Mouse (Mus musculus) heart, adult 2 months (tissue): ENCODE measurements around the gene Bsg. TPM values are rescaled to one million over a fixed set of nuclear protein-coding genes. Genes with fewer than 3 reads are reported as not detected.

Source experiments
- DNase-seq, 2 experiments: peaks; one replicate each; pipeline ENCODE4 v3.0.0; 2021
- H3K27ac ChIP-seq: fragments of 200-600 bp; 2 replicates; pipeline ENCODE4 v1.8.1; 2022
- H3K27me3 ChIP-seq: fragments of 200-500 bp; 2 replicates; pipeline ENCODE4 v1.6.1; 2012; ENCODE audit warnings: mild to moderate bottlenecking, low read length, inconsistent platforms, mixed read lengths; ENCODE audit not compliant: control insufficient read depth, insufficient read depth
- H3K36me3 ChIP-seq: fragments of 200-500 bp; 2 replicates; pipeline ENCODE4 v1.6.1; 2012; ENCODE audit warnings: low read length, inconsistent platforms; ENCODE audit not compliant: control insufficient read depth, insufficient read depth
- H3K4me1 ChIP-seq: fragments of 200-500 bp; 2 replicates; pipeline ENCODE4 v1.6.1; 2011; ENCODE audit warnings: low read length; ENCODE audit not compliant: control insufficient read depth, insufficient read depth
- H3K4me3 ChIP-seq: fragments of 200-600 bp; 2 replicates; pipeline ENCODE4 v1.8.1; 2022
- H3K79me2 ChIP-seq: fragments of 200-500 bp; replicated peaks from 2 replicates; pipeline ENCODE4 v1.6.1; 2012; ENCODE audit warnings: mild to moderate bottlenecking, inconsistent platforms, low read length, moderate library complexity, mixed read lengths; ENCODE audit not compliant: control insufficient read depth, insufficient read depth
- H3K9ac ChIP-seq: fragments of 200-500 bp; 2 replicates; pipeline ENCODE4 v1.6.1; 2012; ENCODE audit warnings: low read depth, mild to moderate bottlenecking, control low read depth, inconsistent platforms, low read length, mixed read lengths
- CTCF ChIP-seq: fragments of 200-600 bp; IDR thresholded peaks from 2 replicates; pipeline ENCODE4 v1.8.1; 2022; ENCODE audit warnings: antibody characterized with exemption, mild to moderate bottlenecking, moderate library complexity
- EP300 ChIP-seq: fragments of 200-500 bp; IDR thresholded peaks from 2 replicates; pipeline ENCODE4 v1.6.1; 2011; ENCODE audit warnings: low read depth, low read length, control low read depth; ENCODE audit not compliant: insufficient read depth
- POLR2A ChIP-seq: fragments of 200-500 bp; IDR thresholded peaks from 2 replicates; pipeline ENCODE4 v1.6.1; 2011; ENCODE audit warnings: mild to moderate bottlenecking, low read depth, low read length, control low read depth; ENCODE audit not compliant: insufficient read depth
- WGBS: fragments of 180-500 bp; shearing (Covaris S2); methylation state at CpG from one replicate; pipeline ENCODE4 v1.1.7; 2018; 5-methylcytosine and 5-hydroxymethylcytosine counted together
- intact Hi-C: fragments of 180-260 bp; cut with DNase I; formaldehyde crosslinking; loops from one replicate; pipeline ENCODE4 v1.15.1; 2025
- polyA plus RNA-seq: library from polyadenylated mRNA; depleted of rRNA; stranded (reverse); fragments of >200 nt; gene quantifications from 2 replicates; pipeline ENCODE4 v1.2.3, GENCODE M21; 2012
- total RNA-seq, 2 experiments: library from RNA; stranded (reverse); gene quantifications; 2 replicates each; pipeline ENCODE4 v1.2.3; 2021

The Bsg gene
- total and polyA plus RNA-seq, 3 experiments = 1,364 to 1,570 (median 1,491) TPM

DNA sequence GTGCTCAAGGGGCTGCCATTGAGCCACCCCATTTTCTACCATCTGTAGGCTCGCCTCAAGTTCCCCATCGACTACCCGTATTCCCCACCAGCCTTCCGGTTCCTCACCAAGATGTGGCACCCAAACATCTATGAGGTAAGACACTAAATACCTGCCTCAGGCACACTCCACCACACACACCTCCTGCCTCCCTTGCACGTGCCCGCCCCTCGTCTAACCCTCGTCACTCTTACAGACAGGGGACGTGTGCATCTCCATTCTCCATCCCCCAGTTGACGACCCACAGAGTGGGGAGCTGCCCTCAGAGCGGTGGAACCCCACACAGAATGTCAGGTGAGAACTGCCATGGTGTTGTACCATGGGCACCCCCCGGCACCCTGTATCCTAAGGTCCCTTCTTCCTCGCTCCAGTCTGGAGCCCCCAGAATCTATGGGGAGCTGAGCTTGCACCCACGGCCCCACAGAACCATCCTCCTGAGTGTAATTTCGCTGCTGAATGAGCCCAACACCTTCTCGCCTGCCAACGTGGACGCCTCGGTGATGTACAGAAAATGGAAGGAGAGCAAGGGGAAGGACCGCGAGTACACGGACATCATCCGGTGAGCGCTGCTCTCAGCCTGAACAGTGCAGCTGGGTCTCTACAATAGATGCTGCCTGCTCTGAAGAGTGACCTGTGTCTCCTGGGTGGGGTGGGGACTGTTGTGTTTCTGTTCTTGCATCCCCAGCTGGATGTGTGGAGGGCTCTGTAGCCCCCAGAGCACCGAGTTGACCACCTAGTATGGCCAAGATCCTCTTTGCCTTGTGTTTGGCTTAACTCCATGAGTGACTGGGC, 19.3 kb upstream of the Bsg start:
- Histone ChIP-seq H3K79me2 (peaks cover 4% of the 10 kb centered on the region; the same call in 1 of the 2 replicates), H3K4me1 (peaks cover 25% of the 10 kb centered on the region), H3K36me3 (peaks cover 16% of the 10 kb centered on the region), H3K9ac (peak overlapping the region; percentile 0), H3K4me3 (no peak overlapping the region), H3K27ac (peak overlapping the region; percentile 87), H3K27me3 (no peaks in the 10 kb centered on the region)
- TF ChIP-seq EP300 = no peak
- 89% methylated on average over 25 of the region's 25 CpGs for WGBS
- intact Hi-C loops = no loop called here
- DNase-seq = no peak

DNA sequence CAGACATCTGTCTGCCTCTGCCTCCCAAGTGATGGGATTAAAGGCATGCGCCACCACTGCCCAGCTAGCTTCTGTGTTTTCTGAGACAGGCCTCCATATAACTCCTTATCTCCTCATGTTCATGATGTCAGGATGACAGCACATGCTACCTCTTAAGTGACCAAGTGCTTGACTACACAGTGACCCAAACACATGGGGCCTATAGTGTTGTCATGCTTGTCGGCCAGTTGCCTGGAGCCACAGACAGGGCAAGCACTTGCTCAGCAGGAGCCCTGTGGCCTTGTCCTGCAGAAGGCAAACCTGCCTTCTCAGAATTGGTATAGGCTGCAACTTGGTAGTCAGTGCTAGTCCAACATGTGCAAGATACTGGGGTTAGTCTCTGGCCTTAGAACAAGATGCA, 18.1 kb upstream of the Bsg start:
- Histone ChIP-seq H3K4me3 (no peak overlapping the region), H3K79me2 (peaks cover 4% of the 10 kb centered on the region; the same call in 1 of the 2 replicates), H3K36me3 (peaks cover 16% of the 10 kb centered on the region), H3K27me3 (no peaks in the 10 kb centered on the region), H3K4me1 (peaks cover 22% of the 10 kb centered on the region), H3K27ac (peak overlapping the region; percentile 87), H3K9ac (0 out of 2 replicates have a peak overlapping the region, but pooled peaks have one; percentile 37)
- DNase-seq = no peak
- 74% methylated on average over 2 of the region's 2 CpGs for whole genome bisulfite sequencing
- intact Hi-C loops = no loop called here
- TF ChIP-seq POLR2A = no peak
- TF ChIP-seq EP300 = no peak
- TF ChIP-seq CTCF = no peak

DNA sequence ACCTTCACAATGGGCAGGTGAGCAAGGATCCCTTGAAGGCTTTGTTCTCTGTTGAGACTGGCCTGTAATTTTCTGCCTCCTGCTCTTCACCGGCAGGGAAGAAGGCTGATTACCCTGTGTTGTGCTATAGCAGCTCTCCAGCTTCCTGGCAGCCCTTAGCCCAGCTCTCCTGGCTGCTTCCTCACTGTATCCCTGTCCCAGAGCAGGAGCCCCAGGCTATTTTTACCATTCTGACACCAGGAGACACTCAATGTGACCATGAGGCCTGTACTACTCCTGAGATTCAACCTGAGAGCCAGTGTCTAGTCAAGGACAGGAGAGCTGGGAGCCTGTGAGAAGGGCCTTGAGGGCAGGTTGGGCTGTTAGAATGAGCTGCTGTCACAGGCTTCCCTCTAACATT, 17.6 kb upstream of the Bsg start:
- 64% methylated on average over 1 of the region's 1 CpGs for WGBS
- Histone ChIP-seq H3K27me3 (no peaks in the 10 kb centered on the region), H3K36me3 (peaks cover 16% of the 10 kb centered on the region), H3K9ac (peak overlapping the region; percentile 37; the same call in 1 of the 2 replicates), H3K27ac (peak overlapping the region; percentile 87), H3K79me2 (peaks cover 4% of the 10 kb centered on the region; the same call in 1 of the 2 replicates), H3K4me3 (no peak overlapping the region), H3K4me1 (peaks cover 22% of the 10 kb centered on the region)
- intact Hi-C loops = no loop called here
- TF ChIP-seq CTCF (no peak), EP300 (0 out of 2 replicates have a peak, but pooled peaks have one; percentile 40), POLR2A (peak; percentile 50)
- DNase-seq = peak in 1 of 2 experiments; percentile 70

DNA sequence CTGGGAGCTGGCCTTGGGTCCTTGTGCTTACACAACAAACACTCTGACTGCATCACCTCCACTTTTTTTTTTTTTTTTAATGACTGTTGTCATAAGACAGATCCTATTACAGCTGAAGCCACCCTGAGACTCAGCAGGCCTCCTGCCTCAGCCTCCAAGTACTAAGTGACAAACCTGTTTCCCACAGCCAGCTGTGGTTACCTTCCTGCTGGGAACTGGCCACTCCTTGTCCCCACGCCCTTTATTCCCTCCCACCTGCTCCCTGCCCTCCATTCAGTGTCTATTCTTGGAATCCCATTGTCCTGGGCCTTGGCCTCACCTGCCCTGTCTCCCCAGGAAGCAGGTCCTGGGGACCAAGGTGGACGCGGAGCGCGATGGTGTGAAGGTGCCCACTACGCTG, 16.8 kb upstream of the Bsg start:
- Histone ChIP-seq H3K9ac (no peak overlapping the region), H3K79me2 (peaks cover 4% of the 10 kb centered on the region; the same call in 1 of the 2 replicates), H3K36me3 (peaks cover 16% of the 10 kb centered on the region), H3K27me3 (no peaks in the 10 kb centered on the region), H3K4me1 (peaks cover 22% of the 10 kb centered on the region), H3K27ac (peak overlapping the region; percentile 87), H3K4me3 (no peak overlapping the region)
- 91% methylated on average over 6 of the region's 6 CpGs for WGBS
- TF ChIP-seq CTCF (no peak), POLR2A (no peak), EP300 (no peak)
- no peak for DNase-seq
- intact Hi-C loops = no loop called here

DNA sequence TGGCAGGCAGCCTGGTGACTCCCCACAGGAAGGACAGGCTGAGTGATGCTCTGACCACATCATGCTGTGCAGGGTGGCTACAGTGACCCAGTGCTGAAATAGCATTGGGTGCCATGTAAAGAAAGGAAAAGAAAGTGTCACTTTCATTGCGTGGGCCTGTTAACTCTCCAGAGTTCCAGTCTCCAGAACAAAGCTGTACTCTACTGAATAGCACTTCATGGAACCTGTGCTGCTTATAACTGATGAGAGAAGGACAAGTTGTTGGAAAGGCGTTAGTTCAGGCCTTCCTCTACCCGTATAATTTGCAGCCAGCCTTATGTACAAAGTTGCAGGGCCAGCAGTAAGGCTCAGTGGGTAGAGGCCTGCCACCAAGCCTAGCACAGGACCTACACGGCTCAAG, 15.6 kb upstream of the Bsg start, which contains the start of gene Gzmm:
Gene Gzmm, plus strand, starts transcription at position 301 of the 400 bp plus-strand sequence.
- no peak within 1 kb of the TSS for H3K4me3 ChIP-seq
- TF ChIP-seq POLR2A (no peak), CTCF (no peak), EP300 (no peak)
- peaks cover under 1% of the 10 kb centered on the region; the same call in 1 of the 2 replicates for H3K79me2 ChIP-seq
- no peak for DNase-seq
- intact Hi-C loops = no loop called here
- peaks cover 12% of the 10 kb centered on the region for H3K36me3 ChIP-seq
- peaks cover 18% of the 10 kb centered on the region for H3K4me1 ChIP-seq
- H3K27ac ChIP-seq = no peak within 1 kb of the TSS; the same call in 1 of the 2 replicates
- no peak within 1 kb of the TSS for H3K9ac ChIP-seq
- H3K27me3 ChIP-seq = no peaks in the 10 kb centered on the region
- 76% methylated on average over 4 of the region's 4 CpGs for whole genome bisulfite sequencing

DNA sequence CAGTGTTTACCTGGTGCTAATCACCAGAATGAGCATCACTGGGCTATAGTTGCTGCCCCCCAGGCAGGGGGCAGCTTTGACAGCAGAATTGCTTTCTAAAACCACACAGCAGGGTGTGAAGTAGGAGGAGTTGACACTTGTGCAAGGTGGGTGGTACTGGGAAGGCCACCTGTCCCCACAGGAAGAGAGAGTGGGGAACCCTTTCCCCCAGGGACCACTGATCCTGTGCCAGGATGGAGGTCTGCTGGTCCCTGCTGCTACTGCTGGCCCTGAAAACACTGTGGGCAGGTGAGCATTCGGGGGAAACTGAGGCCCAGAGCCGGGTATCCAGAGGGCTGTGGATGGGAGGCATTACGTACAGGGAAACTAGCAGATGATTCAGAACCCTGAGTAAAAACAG, 15.1 kb upstream of the Bsg start:
- TF ChIP-seq EP300 (no peak), POLR2A (no peak), CTCF (no peak)
- H3K9ac ChIP-seq = no peak overlapping the region
- intact Hi-C loops = no loop called here
- no peak overlapping the region for H3K27ac ChIP-seq
- peaks cover 11% of the 10 kb centered on the region for H3K36me3 ChIP-seq
- DNase-seq = no peak
- H3K4me1 ChIP-seq = peaks cover 13% of the 10 kb centered on the region
- H3K27me3 ChIP-seq = no peaks in the 10 kb centered on the region
- 86% methylated on average over 3 of the region's 3 CpGs for WGBS
- H3K4me3 ChIP-seq = no peak overlapping the region
- no peaks in the 10 kb centered on the region; the same call in 1 of the 2 replicates for H3K79me2 ChIP-seq
